Mouse (Mus musculus) embryonic fibroblast, embryonic 13.5 days (primary cell): Measurements from ENCODE around the gene Mapk9.

ENCODE experiments used
- CTCF ChIP-seq: IDR thresholded peaks from 2 replicates; pipeline ENCODE4 v1.5.1; 2011; ENCODE audit warnings: mild to moderate bottlenecking, control low read depth, low read length, moderate library complexity, borderline replicate concordance; ENCODE audit not compliant: insufficient read depth
- POLR2A ChIP-seq: IDR thresholded peaks from 2 replicates; pipeline ENCODE4 v1.6.1; 2011; ENCODE audit warnings: low read depth, mild to moderate bottlenecking, control low read depth, low read length, moderate library complexity

- no peak for TF ChIP-seq CTCF
- no peak for TF ChIP-seq POLR2A
Measured at GRCm38 (mm10) chr11:49931853-49932252, 85.3 kb downstream of the Mapk9 start.
